Mouse (Mus musculus) adrenal gland, adult (tissue): ENCODE results near the gene C130050O18Rik.

Source experiments
- DNase-seq, 2 experiments: peaks; one replicate each; pipeline ENCODE4 v3.0.0; 2022 to 2023; ENCODE audit warnings: low spot score in 1 of 2; ENCODE audit not compliant: inconsistent age in 2 of 2

C130050O18Rik gene

DNA sequence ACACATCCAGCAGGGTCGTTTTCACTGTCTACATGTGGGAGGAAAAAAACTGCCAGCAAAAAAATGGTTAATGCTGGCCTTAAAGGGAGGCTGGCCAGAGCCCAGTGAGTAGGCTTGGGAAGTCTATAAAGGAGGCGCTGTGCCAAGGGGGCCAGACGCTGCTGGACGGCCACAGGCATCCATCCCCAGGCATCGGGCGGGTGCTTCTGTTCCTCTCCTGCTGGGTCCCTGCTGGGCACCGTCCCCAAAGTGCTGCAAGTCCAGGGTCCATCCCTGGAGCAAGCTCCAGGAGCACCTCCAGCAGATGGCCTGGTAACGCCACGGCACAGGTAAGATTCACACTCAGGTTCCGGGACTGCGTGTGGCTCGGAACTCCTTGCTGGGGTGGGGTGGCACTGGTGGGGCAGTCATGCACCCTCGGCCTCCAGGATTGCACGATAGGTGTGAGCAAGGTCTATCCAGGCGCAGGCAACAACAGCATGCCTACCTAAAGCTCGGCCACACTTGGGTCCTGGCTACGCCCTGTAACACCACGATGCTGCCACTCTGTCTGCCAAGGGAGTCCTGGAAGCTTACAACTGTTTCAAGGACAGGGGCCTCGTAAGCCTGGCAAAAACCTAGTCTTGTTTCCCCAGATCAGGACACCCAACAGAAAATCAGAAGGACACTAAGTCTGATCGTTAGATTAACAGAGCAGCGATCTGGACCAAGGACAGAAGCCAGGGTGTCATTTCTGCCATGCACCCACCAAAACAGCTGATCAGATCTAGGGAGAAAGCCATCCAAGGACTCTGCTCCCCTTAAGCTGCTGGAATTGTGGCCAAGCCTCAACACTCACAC, 18.2 kb downstream of the C130050O18Rik start, which contains the start of gene Gper1:
Gper1 (plus strand) TSS at position 126 of the 840 bp plus-strand sequence.
- peak; percentile 52 to 77 for DNase-seq

- DNase-seq = no peak
These were observed 20.1 kb downstream of the C130050O18Rik start for GRCm38 (mm10) chr5:139425198-139425597.

- peak in 1 of 2 experiments; percentile 65 for DNase-seq
These were observed 21.9 kb downstream of the C130050O18Rik start for GRCm38 (mm10) chr5:139427001-139427400.

GRCm38 (mm10) chr5:139427989-139428388, 22.9 kb downstream of the C130050O18Rik start:
- DNase-seq = no peak

- DNase-seq = peak in 1 of 2 experiments; percentile 45
These were observed 24.8 kb downstream of the C130050O18Rik start for GRCm38 (mm10) chr5:139429818-139430341.

GRCm38 (mm10) chr5:139432333-139432732, 27.3 kb downstream of the C130050O18Rik start:
- DNase-seq = no peak

DNA sequence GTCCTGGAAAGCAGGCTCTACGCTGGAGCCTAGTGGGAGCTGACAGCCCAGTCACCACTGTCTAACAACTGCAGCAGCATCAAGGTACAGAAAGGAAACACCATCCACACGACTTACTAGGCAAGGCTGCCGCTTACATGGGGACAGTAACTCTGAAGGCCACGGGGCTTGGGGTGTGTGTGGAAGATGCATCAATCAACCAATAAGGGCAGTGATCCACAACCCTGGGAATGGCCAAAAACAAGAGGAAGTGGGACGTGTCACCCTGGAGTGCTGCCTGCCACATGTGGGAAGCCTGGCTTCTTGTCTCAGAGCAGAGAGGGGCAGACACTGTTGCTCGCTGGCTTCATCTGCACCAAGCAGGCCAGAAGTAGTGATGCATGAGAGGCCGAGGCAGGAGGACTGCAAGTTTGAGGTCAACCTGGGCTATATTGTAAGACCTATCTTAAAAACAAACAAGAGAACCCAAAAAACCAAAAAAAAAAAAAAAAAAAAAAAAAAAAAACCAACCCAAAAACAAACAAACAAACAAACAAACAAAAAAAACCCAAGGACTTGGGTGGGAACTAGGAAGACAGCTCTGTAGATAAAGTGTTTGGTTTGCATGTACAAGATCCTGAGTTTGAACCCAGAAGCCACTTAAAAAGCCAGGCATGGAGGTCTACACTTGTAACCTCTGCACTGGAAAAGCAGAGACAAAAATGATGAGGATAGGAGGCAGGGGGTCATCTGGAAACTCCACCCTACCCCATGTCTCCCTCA, 27.8 kb downstream of the C130050O18Rik start:
- DNase-seq = no peak

- DNase-seq = no peak
These were observed 28.9 kb downstream of the C130050O18Rik start for GRCm38 (mm10) chr5:139433842-139434568.

DNA sequence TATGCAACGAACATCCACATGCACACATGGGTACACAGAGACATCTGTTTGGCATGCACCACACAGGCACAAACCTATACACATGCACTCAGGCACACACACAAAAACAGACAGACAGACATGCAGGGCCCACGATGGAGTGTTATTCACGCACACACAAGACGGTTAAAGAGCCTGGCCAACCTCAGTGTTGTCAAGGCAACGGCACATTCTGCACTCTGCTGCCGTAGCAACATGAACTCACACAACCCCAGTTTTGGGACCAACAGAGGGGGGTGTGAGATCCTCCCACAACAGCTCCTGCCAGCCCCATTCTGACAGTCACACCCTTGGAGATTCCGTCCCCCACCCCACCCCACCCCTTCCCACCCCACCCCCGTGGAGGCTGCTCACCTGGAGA, 29.9 kb downstream of the C130050O18Rik start:
- no peak for DNase-seq

GRCm38 (mm10) chr5:139437769-139438168, 32.7 kb downstream of the C130050O18Rik start:
- DNase-seq = no peak

DNA sequence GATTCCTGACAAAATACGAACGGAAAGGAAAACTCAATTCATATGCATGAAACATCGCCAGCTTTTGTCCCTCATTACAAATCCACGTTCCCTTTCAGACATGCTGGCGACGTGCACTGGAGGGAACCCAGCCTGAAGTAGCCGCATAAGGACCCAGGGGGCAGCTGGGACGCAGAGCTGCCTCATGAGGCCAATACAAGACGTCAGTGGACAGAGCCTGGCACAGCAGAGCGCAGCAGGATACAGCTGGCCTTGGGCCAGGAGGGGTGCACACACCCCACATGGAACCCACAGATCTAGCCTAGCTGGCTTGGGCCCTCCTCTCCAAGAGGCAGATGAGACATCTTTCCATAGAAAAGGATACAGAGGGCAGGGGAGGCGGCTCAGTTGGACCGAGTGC, 33.4 kb downstream of the C130050O18Rik start:
- DNase-seq = no peak

DNA sequence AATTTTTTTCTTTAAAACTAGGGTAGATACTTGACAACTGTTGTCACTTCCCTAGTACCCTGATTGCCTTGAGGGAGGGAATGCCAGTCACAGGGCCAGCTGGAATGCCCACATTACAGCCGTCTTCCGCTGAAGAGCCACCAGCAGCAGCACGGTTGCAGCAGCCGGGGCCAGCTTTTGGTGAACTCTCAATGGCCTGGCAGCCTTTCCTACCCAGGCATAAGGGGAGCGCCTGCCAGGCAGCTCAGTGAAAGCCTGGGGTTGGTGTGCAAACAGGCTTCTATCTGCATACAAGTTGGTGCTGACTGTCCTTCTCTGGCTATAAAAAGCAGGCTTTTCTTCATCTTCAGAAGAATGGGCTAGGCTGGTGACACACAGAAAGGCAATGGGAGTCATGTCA, 35.4 kb downstream of the C130050O18Rik start:
- no peak for DNase-seq

- DNase-seq = no peak
These were observed 36.0 kb downstream of the C130050O18Rik start for GRCm38 (mm10) chr5:139440926-139441725.

DNA sequence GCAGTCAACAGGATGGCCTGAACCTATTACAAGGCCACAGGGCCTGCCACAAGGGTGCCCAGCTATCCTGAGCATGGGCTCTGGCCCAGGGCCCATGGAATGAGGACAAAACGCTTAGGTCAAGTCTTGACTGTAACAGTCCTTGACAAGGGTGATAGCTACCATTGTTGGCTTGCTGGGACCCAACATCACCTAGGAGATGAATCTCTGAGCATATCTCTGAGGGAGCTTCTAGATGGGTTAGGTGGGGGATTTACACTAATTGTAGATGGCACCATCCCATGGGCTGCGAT, 36.6 kb downstream of the C130050O18Rik start:
- DNase-seq = no peak

GRCm38 (mm10) chr5:139442428-139442827, 37.3 kb downstream of the C130050O18Rik start:
- no peak for DNase-seq

DNA sequence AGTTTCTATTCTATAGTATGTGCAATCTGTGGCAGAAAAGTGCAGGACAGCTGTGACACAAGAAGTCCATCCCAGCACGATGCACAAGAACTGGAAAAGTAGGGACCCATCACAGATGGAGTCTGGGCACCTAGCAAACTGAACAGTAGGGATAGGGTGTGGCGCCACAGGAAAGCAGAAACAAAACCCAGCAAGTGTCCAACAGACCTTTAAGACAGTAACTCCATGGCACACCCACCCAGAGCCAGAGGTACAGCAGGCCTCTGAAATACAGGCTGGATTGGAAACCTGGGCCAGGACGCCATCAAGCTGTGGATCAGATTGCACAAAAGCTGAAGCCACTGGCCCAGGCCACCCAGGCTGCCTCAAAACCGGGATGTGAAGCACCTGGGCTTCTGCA, 37.9 kb downstream of the C130050O18Rik start:
- no peak for DNase-seq

- no peak for DNase-seq
These were observed 40.2 kb downstream of the C130050O18Rik start for GRCm38 (mm10) chr5:139445258-139445657.

- no peak for DNase-seq
These were observed 42.9 kb downstream of the C130050O18Rik start for GRCm38 (mm10) chr5:139448025-139448424.

DNA sequence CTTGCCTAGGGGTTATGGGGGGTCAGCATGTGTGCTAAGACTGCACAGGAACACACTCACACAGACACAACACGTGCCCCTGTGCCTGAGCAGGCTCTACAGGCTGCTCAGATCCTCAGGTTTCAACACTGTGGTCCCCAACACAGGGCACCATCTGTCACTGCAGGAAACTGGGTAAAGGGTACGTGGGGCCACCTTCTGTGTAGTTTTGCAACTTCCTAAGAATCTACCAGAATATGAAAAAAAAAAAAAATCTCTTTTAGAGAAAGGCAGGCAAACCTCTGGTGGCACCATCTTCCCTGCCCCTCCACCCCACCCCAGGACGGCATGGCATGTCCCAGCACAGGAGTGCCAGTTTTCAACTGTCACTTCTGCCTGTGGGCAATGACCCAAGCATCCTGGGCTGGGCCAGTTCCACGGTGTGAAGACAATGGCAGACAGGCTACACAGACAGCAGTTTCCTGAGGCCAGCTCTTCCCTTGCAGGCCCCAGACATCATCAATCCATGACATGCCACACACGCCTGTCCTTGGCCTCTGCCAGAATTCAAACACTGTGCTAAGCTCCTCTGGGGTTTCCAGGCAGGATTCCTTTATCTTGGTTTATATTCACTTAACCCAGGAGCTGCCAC, 44.2 kb downstream of the C130050O18Rik start:
- DNase-seq = peak; percentile 73 to 84

- no peak for DNase-seq
These were observed 44.8 kb downstream of the C130050O18Rik start for GRCm38 (mm10) chr5:139449926-139450325.
